Comparison of ENCODE assay signal across 19 mouse cellular contexts in genomic region chr2:160810376-160810775, GRCm38 (mm10).
"Had no signal": no experiment of that assay in that cellular context is flagged by ENCODE, and none has a peak within 500 bp of the region (broad histone marks: within the 10 kb centered on the region; RNA-seq: fewer than 3 reads in every experiment).

No protein-coding gene starts in this region.

- H3K4me1 ChIP-seq: liver, embryonic 13.5 days; midbrain, embryonic 12.5 days; midbrain, embryonic 15.5 days; neural tube, embryonic 12.5 days; neural tube, embryonic 15.5 days had no signal

- H3K9me3 ChIP-seq: limb, embryonic 10.5 days; limb, embryonic 13.5 days; liver, embryonic 13.5 days; midbrain, embryonic 12.5 days; midbrain, embryonic 15.5 days; neural tube, embryonic 12.5 days; neural tube, embryonic 15.5 days had no signal

- ATAC-seq: intestine, postnatal 0 days; lung, postnatal 0 days; midbrain, embryonic 15.5 days had no signal

- H3K27me3 ChIP-seq: limb, embryonic 13.5 days; liver, embryonic 13.5 days; midbrain, embryonic 12.5 days; midbrain, embryonic 15.5 days; neural tube, embryonic 12.5 days; neural tube, embryonic 15.5 days had no signal

- H3K4me2 ChIP-seq: limb, embryonic 13.5 days; liver, embryonic 13.5 days; lung, embryonic 14.5 days; midbrain, embryonic 12.5 days; midbrain, embryonic 15.5 days; neural tube, embryonic 12.5 days; neural tube, embryonic 15.5 days had no signal

- H3K9ac ChIP-seq: limb, embryonic 13.5 days; liver, embryonic 13.5 days; lung, embryonic 14.5 days; midbrain, embryonic 12.5 days; midbrain, embryonic 15.5 days; neural tube, embryonic 12.5 days; neural tube, embryonic 15.5 days had no signal

- H3K4me3 ChIP-seq: limb, embryonic 10.5 days; limb, embryonic 13.5 days; liver, embryonic 13.5 days; midbrain, embryonic 12.5 days; midbrain, embryonic 15.5 days; neural tube, embryonic 12.5 days; neural tube, embryonic 15.5 days had no signal

- H3K27ac ChIP-seq: limb, embryonic 10.5 days; limb, embryonic 13.5 days; liver, embryonic 13.5 days; macrophage; midbrain, embryonic 12.5 days; midbrain, embryonic 15.5 days; neural tube, embryonic 12.5 days; neural tube, embryonic 15.5 days; stomach, postnatal 0 days had no signal

- DNase-seq: liver; liver, embryonic 13.5 days; lung, embryonic 14.5 days; right cerebral cortex, adult 18-20 months; right cerebral cortex, postnatal 14 days; right cerebral cortex, postnatal 4 days; thymus, adult 2 months; thymus, postnatal 14 days; thymus, postnatal 4 days had no signal

- H3K36me3 ChIP-seq: limb, embryonic 10.5 days; liver, embryonic 13.5 days; midbrain, embryonic 15.5 days had no signal
